ENCODE assay signal across 19 mouse cellular contexts in genomic region chrX:48098470-48099129, GRCm38 (mm10). TPM values are rescaled to one million over a fixed set of nuclear protein-coding genes. Genes with fewer than 3 reads are reported as not detected.
DNase-seq lines count a peak whose midpoint lies in the region; ATAC-seq lines count a peak whose summit lies in the region.
"Had no signal": no experiment of that assay in that cellular context is flagged by ENCODE, and none has a peak within 500 bp of the region (broad histone marks: within the 10 kb centered on the region; RNA-seq: fewer than 3 reads in every experiment).

No protein-coding gene starts in this region.

- peak; percentile 14 for DNase-seq in lung, postnatal 10 days
- DNase-seq in lung, postnatal 36 days: no peak
- DNase-seq in CD8-positive naive resting alpha-beta T cell, adult 2 months (ENCODE audit: low read depth in 2 of 2, low spot score in 2 of 2): peak; percentile 48 to 51
- peak; percentile 63 for DNase-seq in thymus, postnatal 14 days
- no peak for DNase-seq in retina, embryonic 14.5 days (ENCODE audit: low spot score)
- no peak for DNase-seq in adrenal gland, postnatal 36 days
- no peak for DNase-seq in kidney, postnatal 10 days
- DNase-seq: adrenal gland, postnatal 14 days; cerebellum, adult 2 months; gastrocnemius, postnatal 25 days; heart, postnatal 36 days; kidney, adult 2 months; kidney, postnatal 36 days; midbrain, embryonic 14.5 days; right cerebral cortex, postnatal 25 days had no signal

- ATAC-seq in inflammation-experienced regulatory T-cells, adult 6 months: peak; percentile 91
- ATAC-seq: hindbrain, postnatal 0 days had no signal

RNA-seq across cellular contexts. Expression of gene Xpnpep2, which starts 9.9 kb away (rescaled TPM):
- 1 to 10 TPM in 1 of 3 experiments, under 1 TPM in 2; 0.50 to 2.7 (median 0.71) TPM for polyA plus RNA-seq in inflammation-experienced regulatory T-cells, adult 6 months (2017; shearing (Covaris generic))
- total RNA-seq in adrenal gland, postnatal 36 days (2021): 1 to 10 TPM; 1.3 to 1.8 TPM
- polyA plus RNA-seq: liver, embryonic 16.5 days had no signal

RNA-seq across cellular contexts. Expression of gene Sash3, which starts 47.6 kb away (rescaled TPM):
- 100 to 1,000 TPM; 303 to 376 (median 360) TPM for polyA plus RNA-seq in inflammation-experienced regulatory T-cells, adult 6 months (2017; shearing (Covaris generic))
- 1 to 10 TPM; 1.4 to 1.9 TPM for total RNA-seq in adrenal gland, postnatal 36 days (2021)
- polyA plus RNA-seq: C2C12 had no signal

Comparison
In these comparisons a context has a peak if more than half of its experiments do, and no peak if none do; other contexts are left out.
1. DNase-seq: peak in lung, postnatal 10 days (single experiment), CD8-positive naive resting alpha-beta T cell, adult 2 months (2 of 2) and thymus, postnatal 14 days (single experiment); none in lung, postnatal 36 days (single experiment), retina, embryonic 14.5 days (single experiment), adrenal gland, postnatal 36 days (0 of 2) and kidney, postnatal 10 days (single experiment).